Mouse (Mus musculus) lung, embryonic 16.5 days (tissue): ENCODE data around the gene R3hdm4. TPM values are rescaled to one million over a fixed set of nuclear protein-coding genes. Genes with fewer than 3 reads are reported as not detected.
A peak's percentile ranks its signal among the peaks of the same experiment; 100 is the strongest.

Experiments used
- ATAC-seq: fragments of 200-750 bp; cut with Nextera tagmentation; 2 replicates; pipeline ENCODE4 v1.8.0; 2017; ENCODE audit warnings: low read depth, mild to moderate bottlenecking, moderate library complexity
- H3K27ac ChIP-seq: fragments of 300-500 bp; sonication (generic); 2 replicates; pipeline ENCODE4 v1.5.1; 2014; ENCODE audit warnings: mild to moderate bottlenecking, control low read depth, low read length
- H3K27me3 ChIP-seq: fragments of 300-500 bp; sonication (generic); 2 replicates; pipeline ENCODE4 v1.6.1; 2014; ENCODE audit warnings: low read depth, low read length, mixed read lengths; ENCODE audit not compliant: control insufficient read depth, insufficient read depth
- H3K36me3 ChIP-seq: fragments of 300-500 bp; sonication (generic); 2 replicates; pipeline ENCODE4 v1.6.1; 2014; ENCODE audit warnings: low read length; ENCODE audit not compliant: control insufficient read depth, insufficient read depth
- H3K4me1 ChIP-seq: fragments of 300-500 bp; sonication (generic); replicated peaks from 2 replicates; pipeline ENCODE4 v1.6.1; 2014; ENCODE audit warnings: low read length, mixed read lengths; ENCODE audit not compliant: control insufficient read depth, insufficient read depth
- H3K4me2 ChIP-seq: fragments of 300-500 bp; sonication (generic); 2 replicates; pipeline ENCODE4 v1.6.1; 2014; ENCODE audit warnings: low read depth, low read length, control low read depth
- H3K4me3 ChIP-seq: fragments of 300-500 bp; sonication (generic); 2 replicates; pipeline ENCODE4 v1.5.1; 2014; ENCODE audit warnings: mild to moderate bottlenecking, low read length, control low read depth
- H3K9ac ChIP-seq: fragments of 300-500 bp; sonication (generic); 2 replicates; pipeline ENCODE4 v1.6.1; 2014; ENCODE audit warnings: low read length, control low read depth
- H3K9me3 ChIP-seq: fragments of 300-500 bp; sonication (generic); 2 replicates; pipeline ENCODE4 v1.6.1; 2016; ENCODE audit warnings: low read length; ENCODE audit not compliant: control insufficient read depth
- WGBS: fragments of 180-500 bp; shearing (Covaris S2); extraction: QIAGEN DNeasy Blood & Tissue Kit; methylation state at CpG from one replicate; pipeline ENCODE4 v1.1.7; 2014; 5-methylcytosine and 5-hydroxymethylcytosine counted together
- polyA plus RNA-seq: library from polyadenylated mRNA; unstranded; fragments of >200 nt; fragmentation: Nextera tagmentation; extraction: Ambion mirVana; gene quantifications from 2 replicates; pipeline ENCODE4 v1.2.1, GENCODE M21; 2015

R3hdm4 gene
- polyA plus RNA-seq, 1 experiment from 2014 or later = 151 TPM

DNA sequence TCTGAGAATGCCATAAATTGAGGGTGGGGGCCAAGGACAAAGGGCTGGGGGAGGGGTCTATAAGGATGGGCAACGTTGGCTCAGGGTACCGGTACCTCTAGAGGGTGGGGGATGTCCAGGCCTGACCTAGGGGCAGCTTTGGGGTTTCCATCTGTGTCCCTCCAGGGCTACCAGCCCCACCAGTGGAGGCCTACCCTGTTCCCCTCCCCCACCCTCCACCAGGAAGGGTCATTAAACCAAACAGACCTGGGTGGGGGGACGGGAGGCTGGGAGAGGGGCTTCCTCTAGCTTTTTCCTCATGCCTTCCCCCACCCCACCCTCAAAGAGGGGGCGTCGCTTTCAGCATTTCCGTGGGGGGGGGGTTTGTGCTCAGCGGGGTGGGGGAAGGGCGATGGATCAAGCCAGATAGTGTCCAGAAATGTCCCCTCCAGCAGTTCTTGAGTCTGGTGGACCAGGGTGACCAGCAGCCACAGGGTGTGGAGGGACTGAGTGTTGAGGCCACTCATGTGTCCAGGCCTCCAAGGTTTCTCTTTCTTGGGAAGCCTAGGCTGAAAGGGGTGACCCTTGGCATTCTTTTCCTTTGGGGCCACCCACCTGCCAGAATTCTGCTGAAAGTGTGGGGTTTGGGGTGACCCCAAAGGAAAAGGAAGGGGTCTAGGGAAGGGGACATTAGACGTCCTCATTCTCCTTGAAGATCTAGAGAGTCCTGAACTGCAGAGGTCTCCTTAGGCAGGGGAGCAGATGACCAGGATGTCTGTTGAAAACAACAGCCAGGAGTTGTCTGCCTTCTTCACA is 8.1 kb upstream of the R3hdm4 start:
- peaks cover 49% of the 10 kb centered on the region for H3K4me1 ChIP-seq
- 0 out of 2 replicates have a peak, but pooled peaks cover 6% of the 10 kb centered on the region for H3K36me3 ChIP-seq
- peak overlapping the region; percentile 92 for H3K4me3 ChIP-seq
- no peaks in the 10 kb centered on the region for H3K9me3 ChIP-seq
- no peaks in the 10 kb centered on the region; the same call in 1 of the 2 replicates for H3K27me3 ChIP-seq
- no peak for ATAC-seq
- 15% methylated on average over 9 of the region's 9 CpGs for WGBS
- H3K27ac ChIP-seq = peak overlapping the region; percentile 51
- H3K4me2 ChIP-seq = peak overlapping the region; percentile 95
- peak overlapping the region; percentile 47 for H3K9ac ChIP-seq

DNA sequence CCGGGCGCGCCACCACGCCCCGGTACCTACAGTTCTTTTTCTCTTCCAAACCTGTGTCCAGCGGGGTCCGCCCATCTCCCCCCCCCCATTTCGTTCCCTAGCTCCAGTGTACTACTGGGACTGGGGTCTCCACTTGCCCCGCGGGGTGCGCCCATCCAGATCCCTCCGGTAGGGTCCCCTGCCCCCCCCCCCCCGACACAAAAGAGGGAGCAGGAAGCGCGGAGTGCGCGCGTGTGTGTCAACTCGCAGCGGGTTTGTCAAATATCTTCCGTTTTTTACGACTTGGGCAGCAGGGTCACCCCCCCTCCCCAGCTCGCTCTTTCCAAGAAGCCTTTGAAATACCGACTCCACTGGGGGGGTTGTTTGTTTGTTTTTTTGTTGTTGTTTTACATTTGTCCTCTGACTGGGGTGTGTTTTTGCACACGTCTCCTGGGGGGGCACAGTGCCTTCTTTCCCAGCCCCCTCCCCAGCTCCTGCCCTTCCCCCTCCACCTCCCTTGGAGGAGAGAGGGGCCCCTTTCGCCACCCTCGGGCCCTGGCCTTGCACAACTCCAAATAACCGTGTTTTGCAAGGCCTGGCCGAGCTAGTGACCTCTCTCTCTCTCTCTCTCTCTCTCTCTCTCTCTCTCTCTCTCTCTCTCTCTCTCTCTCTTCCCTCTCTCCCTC is 7.2 kb upstream of the R3hdm4 start:
- peaks cover 39% of the 10 kb centered on the region for H3K4me1 ChIP-seq
- peak overlapping the region; percentile 96 for H3K9ac ChIP-seq
- ATAC-seq = no peak; the same call in 1 of the 2 replicates
- no peaks in the 10 kb centered on the region for H3K9me3 ChIP-seq
- H3K27ac ChIP-seq = peak overlapping the region; percentile 95
- H3K4me3 ChIP-seq = peak overlapping the region; percentile 92
- H3K27me3 ChIP-seq = peaks cover under 1% of the 10 kb centered on the region; the same call in 1 of the 2 replicates
- peak overlapping the region; percentile 95 for H3K4me2 ChIP-seq
- 0 out of 2 replicates have a peak, but pooled peaks cover 6% of the 10 kb centered on the region for H3K36me3 ChIP-seq
- 1% methylated on average over 29 of the region's 29 CpGs for WGBS

DNA sequence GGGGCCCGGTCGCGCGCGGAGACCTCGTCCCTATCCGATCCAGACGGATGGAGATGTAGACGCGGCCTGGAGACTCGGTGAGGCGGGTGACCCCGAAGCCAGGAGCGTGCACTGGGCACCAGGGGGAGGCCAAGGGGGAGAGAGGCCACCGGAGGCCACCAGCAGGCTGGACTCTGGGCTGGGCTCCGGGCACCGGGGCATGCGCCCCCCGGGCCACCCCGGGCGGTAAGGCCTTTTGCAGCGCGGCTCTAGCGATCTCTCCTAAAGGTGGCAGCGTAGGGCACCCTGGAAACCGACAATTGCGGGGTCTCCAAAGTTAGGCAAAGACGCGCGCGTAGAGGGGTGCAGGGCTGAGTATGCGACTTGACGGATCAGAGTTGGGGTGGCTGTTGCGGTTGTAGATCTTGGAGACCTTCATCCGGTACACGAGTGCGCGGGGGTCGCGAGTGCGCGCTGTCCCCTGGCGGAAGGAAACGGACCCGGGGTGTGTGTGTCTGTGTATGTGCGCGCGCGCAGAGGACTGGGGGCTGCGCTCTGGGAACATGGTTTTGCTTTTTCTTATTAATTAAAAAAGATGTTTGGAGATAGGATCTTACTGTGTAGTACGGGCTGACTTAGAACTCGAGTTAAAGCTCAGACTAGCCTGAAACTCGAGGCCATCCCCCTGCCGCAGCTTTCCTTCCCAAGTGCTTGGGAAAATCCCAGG is 6.5 kb upstream of the R3hdm4 start:
- H3K36me3 ChIP-seq = 0 out of 2 replicates have a peak, but pooled peaks cover 6% of the 10 kb centered on the region
- under 1% methylated on average over 54 of the region's 54 CpGs for WGBS
- H3K4me3 ChIP-seq = peak overlapping the region; percentile 92
- ATAC-seq = peak; percentile 37
- H3K4me1 ChIP-seq = peaks cover 32% of the 10 kb centered on the region
- H3K27me3 ChIP-seq = peaks cover 7% of the 10 kb centered on the region
- H3K27ac ChIP-seq = peak overlapping the region; percentile 95
- H3K4me2 ChIP-seq = peak overlapping the region; percentile 95
- peak overlapping the region; percentile 96 for H3K9ac ChIP-seq
- H3K9me3 ChIP-seq = no peaks in the 10 kb centered on the region

DNA sequence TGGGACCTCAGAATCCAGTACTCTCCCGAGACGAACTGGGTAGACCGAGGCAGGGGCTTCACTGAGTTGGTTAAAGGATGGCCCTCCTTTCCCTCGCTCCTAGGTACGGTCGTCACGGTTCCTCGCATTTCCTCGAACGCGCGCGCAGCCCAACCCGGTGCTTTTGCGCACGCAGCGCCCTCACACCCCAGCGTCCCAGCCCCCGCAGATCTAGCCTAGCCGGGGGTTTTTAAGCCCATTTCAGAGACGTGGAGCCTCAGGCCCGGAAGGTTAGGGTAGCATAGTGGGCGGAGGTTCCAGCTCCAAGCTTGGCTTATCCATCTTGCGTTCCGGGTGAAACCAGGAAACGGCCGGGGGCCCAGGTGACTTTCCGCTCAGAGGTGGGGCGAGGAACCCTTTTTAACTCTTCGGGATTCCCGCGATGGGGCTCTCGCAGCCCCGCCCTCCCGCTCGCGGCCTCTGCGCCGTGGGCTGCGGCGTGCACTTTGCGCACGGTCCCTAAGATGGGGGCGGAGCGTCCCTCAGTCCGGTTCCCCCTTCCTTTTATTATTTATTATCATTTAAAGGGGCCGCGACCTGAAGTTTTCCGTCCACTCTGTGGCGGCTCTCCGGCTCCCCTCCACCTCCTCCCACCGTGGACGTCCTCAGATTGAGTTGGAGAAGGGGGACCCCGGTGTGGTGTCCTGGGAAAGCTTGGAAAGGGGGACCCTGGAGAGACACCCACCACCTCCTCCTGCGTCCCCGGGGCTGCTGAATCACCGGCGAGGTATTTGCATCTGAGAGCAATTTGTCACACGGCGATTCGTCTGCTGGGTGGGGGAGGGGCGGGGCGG is 5.7 kb upstream of the R3hdm4 start, which contains the start of gene Arid3a:
Gene Arid3a (plus strand): TSS at position 553 of the 833 bp plus-strand sequence.
- WGBS = under 1% methylated on average over 63 of the region's 63 CpGs
- H3K27me3 ChIP-seq = peaks cover 15% of the 10 kb centered on the region
- peak within 1 kb of the TSS; percentile 96 for H3K9ac ChIP-seq
- peak; percentile 78 for ATAC-seq
- H3K4me1 ChIP-seq = peaks cover 25% of the 10 kb centered on the region
- peak within 1 kb of the TSS; percentile 95 for H3K4me2 ChIP-seq
- H3K27ac ChIP-seq = peak within 1 kb of the TSS; percentile 95
- H3K9me3 ChIP-seq = no peaks in the 10 kb centered on the region
- H3K4me3 ChIP-seq = peak within 1 kb of the TSS; percentile 92
- 0 out of 2 replicates have a peak, but pooled peaks cover 3% of the 10 kb centered on the region for H3K36me3 ChIP-seq

DNA sequence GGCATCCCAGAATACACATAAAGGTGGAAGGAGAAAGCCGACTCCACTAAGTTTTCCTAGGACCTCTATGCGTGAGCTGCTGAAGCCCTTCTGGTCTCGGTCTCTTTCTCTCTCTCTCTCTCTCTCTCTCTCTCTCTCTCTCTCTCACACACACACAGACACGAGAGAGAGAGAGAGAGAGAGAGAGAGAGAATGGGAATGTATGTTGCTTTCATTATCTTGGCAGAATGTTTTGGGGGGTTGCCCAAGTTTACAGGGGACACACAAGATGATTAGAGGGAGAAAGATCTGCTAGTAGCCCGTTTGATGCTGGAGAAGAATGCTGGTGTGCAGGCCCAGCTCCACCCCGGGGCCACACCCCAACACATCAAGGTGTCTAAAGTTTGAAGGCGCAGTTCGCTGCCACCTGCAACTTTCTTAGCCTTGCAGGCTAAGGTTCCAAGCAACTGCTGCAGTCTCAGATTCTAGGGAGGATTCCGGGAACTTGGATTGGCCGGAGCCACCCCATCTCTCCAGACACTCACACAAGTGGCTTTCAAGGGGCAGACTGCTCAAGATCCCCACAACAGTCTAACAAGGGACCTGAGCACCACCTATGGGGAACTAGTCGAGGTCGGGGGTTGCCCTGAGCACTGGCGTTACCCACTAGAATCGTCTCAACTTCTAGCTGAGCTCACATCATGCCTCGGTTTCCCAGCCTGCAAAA is 4.9 kb upstream of the R3hdm4 start:
- H3K36me3 ChIP-seq = 0 out of 2 replicates have a peak, but pooled peaks cover 2% of the 10 kb centered on the region
- no peaks in the 10 kb centered on the region for H3K9me3 ChIP-seq
- H3K4me1 ChIP-seq = peaks cover 30% of the 10 kb centered on the region
- no peak for ATAC-seq
- peaks cover 23% of the 10 kb centered on the region for H3K27me3 ChIP-seq
- H3K4me2 ChIP-seq = peak overlapping the region; percentile 95
- H3K9ac ChIP-seq = peak overlapping the region; percentile 96
- H3K27ac ChIP-seq = peak overlapping the region; percentile 69
- H3K4me3 ChIP-seq = peak overlapping the region; percentile 92
- WGBS = 6% methylated on average over 14 of the region's 15 CpGs

DNA sequence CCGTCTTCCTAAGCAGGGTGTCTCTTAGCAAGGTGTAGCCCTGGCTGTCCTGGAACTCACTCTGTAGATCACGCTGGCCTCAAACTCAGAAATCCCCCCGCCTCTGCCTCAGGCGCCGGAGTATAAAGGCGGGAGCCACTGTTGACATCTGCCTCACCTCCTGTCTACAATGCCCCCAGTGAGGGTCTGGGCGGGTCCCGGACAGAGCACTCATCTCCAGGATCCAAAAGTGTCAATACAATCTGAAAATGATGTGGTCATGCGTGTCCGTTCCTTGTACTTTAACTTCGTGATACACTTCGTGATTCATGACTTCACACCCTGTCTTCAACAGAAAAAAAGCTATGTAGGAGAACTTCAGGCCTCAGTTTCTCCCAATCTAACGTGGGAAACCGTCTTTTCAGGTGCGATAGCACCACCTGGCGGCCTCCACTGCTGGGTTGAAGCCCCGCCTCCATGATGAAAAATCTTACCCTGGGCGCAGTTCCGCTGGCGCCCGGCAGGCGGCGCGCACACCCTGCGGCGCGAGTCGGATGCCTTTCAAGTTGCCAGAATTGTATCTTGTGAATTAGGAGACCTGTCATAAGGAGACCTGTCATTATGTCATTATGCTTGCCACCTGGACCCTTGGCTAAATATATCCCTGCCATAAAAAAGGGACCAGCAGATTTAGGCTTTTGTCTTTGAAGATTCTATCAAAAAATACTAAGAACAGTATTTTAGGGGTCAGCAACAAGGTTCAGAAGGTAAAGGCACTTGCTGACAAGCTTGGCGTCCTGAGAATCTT is 4.2 kb upstream of the R3hdm4 start:
- Histone ChIP-seq H3K4me1 (peaks cover 33% of the 10 kb centered on the region), H3K27ac (no peak overlapping the region), H3K27me3 (peaks cover 30% of the 10 kb centered on the region), H3K4me2 (peak overlapping the region; percentile 95), H3K9ac (no peak overlapping the region), H3K9me3 (no peaks in the 10 kb centered on the region), H3K4me3 (no peak overlapping the region), H3K36me3 (no peaks in the 10 kb centered on the region)
- ATAC-seq = no peak
- 8% methylated on average over 29 of the region's 29 CpGs for WGBS

DNA sequence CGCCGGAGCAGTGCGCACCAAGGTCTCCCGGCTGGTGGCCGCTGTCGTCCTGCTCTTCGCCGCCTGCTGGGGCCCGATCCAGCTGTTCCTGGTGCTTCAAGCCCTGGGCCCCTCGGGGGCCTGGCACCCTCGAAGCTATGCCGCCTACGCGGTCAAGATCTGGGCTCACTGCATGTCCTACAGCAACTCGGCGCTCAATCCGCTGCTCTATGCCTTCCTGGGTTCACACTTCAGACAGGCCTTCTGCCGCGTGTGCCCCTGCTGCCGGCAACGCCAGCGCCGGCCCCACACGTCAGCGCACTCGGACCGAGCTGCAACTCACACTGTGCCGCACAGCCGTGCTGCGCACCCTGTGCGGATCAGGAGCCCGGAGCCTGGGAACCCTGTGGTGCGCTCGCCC is 564 bp upstream of the R3hdm4 start:
- Histone ChIP-seq H3K4me1 (peaks cover 28% of the 10 kb centered on the region), H3K9ac (peak overlapping the region; percentile 59), H3K4me2 (peak overlapping the region; percentile 37), H3K36me3 (no peaks in the 10 kb centered on the region), H3K4me3 (peak overlapping the region; percentile 35), H3K9me3 (no peaks in the 10 kb centered on the region), H3K27ac (no peak overlapping the region), H3K27me3 (peaks cover 58% of the 10 kb centered on the region)
- no peak for ATAC-seq
- 2% methylated on average over 34 of the region's 34 CpGs for WGBS
